Mouse (Mus musculus) kidney, adult 2 months (tissue): ENCODE results near the gene Gm13030.

Experiments
- CTCF ChIP-seq: fragments of 200-500 bp; conservative IDR thresholded peaks from 2 replicates; pipeline ENCODE4 v1.5.1; 2011; ENCODE audit warnings: low read depth, mild to moderate bottlenecking, control low read depth, low read length, moderate library complexity, mixed read lengths; ENCODE audit not compliant: insufficient read depth, insufficient read length
- POLR2A ChIP-seq: fragments of 200-500 bp; IDR thresholded peaks from one replicate; pipeline ENCODE4 v1.6.1; 2011; ENCODE audit warnings: low read depth, low read length, control low read depth

DNA sequence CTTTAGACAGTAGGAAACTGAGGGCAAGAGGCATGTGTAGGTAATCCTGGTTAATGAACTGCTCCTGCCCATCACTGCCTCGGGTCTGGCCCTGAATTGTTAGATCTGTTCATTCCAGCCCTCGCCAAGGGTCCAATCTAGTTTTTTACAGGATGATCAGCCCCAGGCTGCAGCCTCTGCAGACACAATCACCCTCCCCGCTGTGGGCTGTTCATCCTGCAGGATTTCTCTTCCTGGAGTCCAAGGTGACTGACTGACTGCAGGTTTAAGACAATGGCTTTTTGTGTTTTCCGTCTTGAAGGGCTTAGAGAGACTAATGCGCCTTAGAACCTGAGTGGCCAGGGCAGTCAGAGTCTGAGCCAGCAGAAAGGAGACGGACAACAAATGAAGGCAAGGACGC, 15.4 kb upstream of the Gm13030 start:
- TF ChIP-seq POLR2A (no peak), CTCF (no peak)
